Mouse (Mus musculus) lung, adult 10 weeks (tissue): Measurements from ENCODE around the gene Uap1. TPM values are rescaled to one million over a fixed set of nuclear protein-coding genes. Genes with fewer than 3 reads are reported as not detected.

Source experiments
- polyA plus RNA-seq: library from polyadenylated mRNA; stranded (reverse); fragments of 350-450 nt; fragmentation: Illumina TruSeq; extraction: RNeasy Lipid Tissue Mini Kit (QIAGEN cat#74804); gene quantifications from one replicate; pipeline ENCODE4 v1.2.3, GENCODE M21; 2014; ENCODE audit warnings: low read depth, low replicate concordance; ENCODE audit not compliant: insufficient read depth

The Uap1 gene
- 37.7 TPM for polyA plus RNA-seq

GRCm38 (mm10) chr1:170174814-170175332 lies at the start of gene Uap1:
Uap1 (minus strand) TSS chr1:170174957.

GRCm38 (mm10) chr1:170214757-170215522 lies 40.2 kb upstream of the Uap1 start, which contains the start of gene Uhmk1:
Uhmk1 (minus strand) TSS chr1:170215397.

GRCm38 (mm10) chr1:170110516-170111332 lies 64.0 kb downstream of the Uap1 start, which contains the start of gene Ddr2:
Ddr2 (minus strand) TSS chr1:170110762.

Other genes with a start within 250 kb of the Uap1 start
- 0.40 TPM for gene Ccdc190, start 246.3 kb downstream of the Uap1 start, polyA plus RNA-seq
- gene Hsd17b7, start 205.7 kb downstream of the Uap1 start, polyA plus RNA-seq: 3.6 TPM
- 14.6 TPM for gene Ddr2, start 64.2 kb downstream of the Uap1 start, polyA plus RNA-seq
- gene Uhmk1, start 40.4 kb upstream of the Uap1 start, polyA plus RNA-seq: 18.7 TPM
- not detected for gene Sh2d1b2, start 57.8 kb upstream of the Uap1 start, polyA plus RNA-seq
- 5.4 TPM for gene Sh2d1b1, start 102.4 kb upstream of the Uap1 start, polyA plus RNA-seq
- gene Gm7694, start 131.4 kb upstream of the Uap1 start, polyA plus RNA-seq: 3.7 TPM
- gene Spata46, start 133.8 kb upstream of the Uap1 start, polyA plus RNA-seq: not detected